Mouse (Mus musculus): ENCODE results near the gene Ets2. TPM values are rescaled to one million over a fixed set of nuclear protein-coding genes. Genes with fewer than 3 reads are reported as not detected.
A peak's percentile ranks its signal among the peaks of the same experiment; 100 is the strongest.

Ets2 gene
- polyA plus RNA-seq, 1 experiment from 2014 or later = 124 TPM

- no peak overlapping the region for H3K4me2 ChIP-seq
- H3K4me1 ChIP-seq (replicated peaks) = peaks cover 10% of the 10 kb centered on the region; the same call in 1 of the 2 replicates
- H3K27me3 ChIP-seq = no peaks in the 10 kb centered on the region
- no peak overlapping the region for H3K27ac ChIP-seq
- no peak for ATAC-seq (ENCODE audit: insufficient number of reproducible peaks, insufficient read depth, low FRiP score, low TSS enrichment, low read depth)
- no peaks in the 10 kb centered on the region for H3K36me3 ChIP-seq
- no peak overlapping the region for H3K4me3 ChIP-seq (replicated peaks)
- H3K9me3 ChIP-seq = no peaks in the 10 kb centered on the region
- H3K9ac ChIP-seq (replicated peaks) = no peak overlapping the region
Measured at GRCm38 (mm10) chr16:95736059-95736458, 34.2 kb downstream of the Ets2 start.

- WGBS = 81% methylated on average over 6 of the region's 6 CpGs
- peaks cover 14% of the 10 kb centered on the region for H3K4me1 ChIP-seq (replicated peaks)
- H3K36me3 ChIP-seq = no peaks in the 10 kb centered on the region
- H3K27me3 ChIP-seq = no peaks in the 10 kb centered on the region
- H3K27ac ChIP-seq = no peak overlapping the region
- ATAC-seq (ENCODE audit: insufficient number of reproducible peaks, insufficient read depth, low FRiP score, low TSS enrichment, low read depth) = no peak
- no peak overlapping the region for H3K4me3 ChIP-seq (replicated peaks)
- H3K4me2 ChIP-seq = no peak overlapping the region
- no peak overlapping the region for H3K9ac ChIP-seq (replicated peaks)
- no peaks in the 10 kb centered on the region for H3K9me3 ChIP-seq
Measured at GRCm38 (mm10) chr16:95736470-95736869, 34.6 kb downstream of the Ets2 start.

DNA sequence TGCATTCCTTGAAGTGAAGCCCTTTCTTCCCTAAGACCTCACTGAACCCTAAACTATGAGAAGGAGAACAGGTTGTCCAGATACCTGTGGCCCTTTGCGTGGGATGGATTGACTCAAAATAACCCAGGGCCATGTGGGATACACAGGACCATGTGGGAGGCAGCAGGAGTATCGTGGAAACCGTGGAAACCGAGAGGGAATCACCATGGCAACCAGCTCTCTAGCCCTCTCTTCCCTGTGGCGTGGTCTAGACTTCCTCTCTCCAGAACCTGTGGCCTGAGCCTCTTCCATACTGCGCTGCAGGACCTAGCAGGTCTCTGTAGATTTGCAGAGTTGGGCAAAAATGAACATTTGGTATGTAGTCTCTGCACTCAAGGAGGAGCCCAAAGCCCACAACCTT, 37.6 kb downstream of the Ets2 start:
- Histone ChIP-seq H3K27me3 (no peaks in the 10 kb centered on the region), H3K36me3 (no peaks in the 10 kb centered on the region)

DNA sequence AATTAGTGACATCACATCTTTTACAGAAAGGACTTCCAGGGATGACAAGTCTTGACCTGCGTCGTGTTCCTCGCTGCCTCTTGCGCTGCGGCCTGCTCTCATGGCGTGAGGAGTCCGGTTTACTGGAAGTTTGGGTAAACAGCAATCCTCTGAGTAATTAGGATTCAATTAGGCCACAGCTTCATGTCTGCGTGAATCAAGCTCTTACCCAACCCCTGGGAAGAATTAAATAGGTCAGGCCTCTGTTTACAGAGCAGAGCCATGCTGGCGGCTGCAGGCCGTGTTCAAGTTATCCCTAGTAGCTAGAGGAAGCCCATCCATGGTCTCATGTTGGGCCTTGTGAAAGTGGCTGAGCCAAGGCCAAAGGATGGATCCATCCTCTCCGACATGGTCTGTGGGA, 39.5 kb downstream of the Ets2 start:
- H3K9ac ChIP-seq (replicated peaks) = no peak overlapping the region
- H3K4me3 ChIP-seq (replicated peaks) = no peak overlapping the region
- H3K27ac ChIP-seq = 0 out of 2 replicates have a peak overlapping the region, but pooled peaks have one; percentile 19
- H3K27me3 ChIP-seq = no peaks in the 10 kb centered on the region
- 67% methylated on average over 11 of the region's 11 CpGs for WGBS
- H3K4me1 ChIP-seq (replicated peaks) = peaks cover 21% of the 10 kb centered on the region
- H3K4me2 ChIP-seq = no peak overlapping the region
- no peaks in the 10 kb centered on the region for H3K9me3 ChIP-seq
- 0 out of 2 replicates have a peak, but pooled peaks have one; percentile 37 for ATAC-seq (ENCODE audit: insufficient number of reproducible peaks, insufficient read depth, low FRiP score, low TSS enrichment, low read depth)
- no peaks in the 10 kb centered on the region for H3K36me3 ChIP-seq

More for the DNA sequence above, 37.6 kb downstream of the Ets2 start:
- Histone ChIP-seq H3K9me3 (no peaks in the 10 kb centered on the region), H3K4me1 (replicated peaks) (peaks cover 17% of the 10 kb centered on the region), H3K9ac (replicated peaks) (no peak overlapping the region), H3K27ac (no peak overlapping the region), H3K4me3 (replicated peaks) (no peak overlapping the region), H3K4me2 (no peak overlapping the region)
- WGBS = 57% methylated on average over 6 of the region's 6 CpGs
- ATAC-seq (ENCODE audit: insufficient number of reproducible peaks, insufficient read depth, low FRiP score, low TSS enrichment, low read depth) = no peak

- WGBS = 76% methylated on average over 10 of the region's 10 CpGs
- H3K36me3 ChIP-seq = no peaks in the 10 kb centered on the region
- no peak overlapping the region for H3K9ac ChIP-seq (replicated peaks)
- peaks cover 21% of the 10 kb centered on the region for H3K4me1 ChIP-seq (replicated peaks)
- H3K27me3 ChIP-seq = no peaks in the 10 kb centered on the region
- no peaks in the 10 kb centered on the region for H3K9me3 ChIP-seq
- ATAC-seq (ENCODE audit: insufficient number of reproducible peaks, insufficient read depth, low FRiP score, low TSS enrichment, low read depth) = no peak
- H3K4me3 ChIP-seq (replicated peaks) = no peak overlapping the region
- H3K4me2 ChIP-seq = no peak overlapping the region
- no peak overlapping the region for H3K27ac ChIP-seq
Measured at GRCm38 (mm10) chr16:95741915-95742739, 40.3 kb downstream of the Ets2 start.

- 36% methylated on average over 6 of the region's 6 CpGs for WGBS
Measured at GRCm38 (mm10) chr16:95742740-95743030, 40.8 kb downstream of the Ets2 start.

GRCm38 (mm10) chr16:95743104-95743503, 41.2 kb downstream of the Ets2 start:
- Histone ChIP-seq H3K4me2 (no peak overlapping the region), H3K9me3 (no peaks in the 10 kb centered on the region), H3K4me1 (replicated peaks) (peaks cover 21% of the 10 kb centered on the region), H3K27ac (no peak overlapping the region), H3K4me3 (replicated peaks) (no peak overlapping the region), H3K36me3 (no peaks in the 10 kb centered on the region), H3K27me3 (no peaks in the 10 kb centered on the region), H3K9ac (replicated peaks) (no peak overlapping the region)
- ATAC-seq (ENCODE audit: insufficient number of reproducible peaks, insufficient read depth, low FRiP score, low TSS enrichment, low read depth) = no peak
- WGBS = 87% methylated on average over 4 of the region's 4 CpGs

More at GRCm38 (mm10) chr16:95742740-95743030, 40.8 kb downstream of the Ets2 start:
- no peak for ATAC-seq (ENCODE audit: insufficient number of reproducible peaks, insufficient read depth, low FRiP score, low TSS enrichment, low read depth)
- H3K27me3 ChIP-seq = no peaks in the 10 kb centered on the region
- H3K9ac ChIP-seq (replicated peaks) = no peak overlapping the region
- no peaks in the 10 kb centered on the region for H3K9me3 ChIP-seq
- no peak overlapping the region for H3K27ac ChIP-seq
- H3K4me3 ChIP-seq (replicated peaks) = no peak overlapping the region
- peaks cover 21% of the 10 kb centered on the region for H3K4me1 ChIP-seq (replicated peaks)
- no peaks in the 10 kb centered on the region for H3K36me3 ChIP-seq
- H3K4me2 ChIP-seq = no peak overlapping the region

DNA sequence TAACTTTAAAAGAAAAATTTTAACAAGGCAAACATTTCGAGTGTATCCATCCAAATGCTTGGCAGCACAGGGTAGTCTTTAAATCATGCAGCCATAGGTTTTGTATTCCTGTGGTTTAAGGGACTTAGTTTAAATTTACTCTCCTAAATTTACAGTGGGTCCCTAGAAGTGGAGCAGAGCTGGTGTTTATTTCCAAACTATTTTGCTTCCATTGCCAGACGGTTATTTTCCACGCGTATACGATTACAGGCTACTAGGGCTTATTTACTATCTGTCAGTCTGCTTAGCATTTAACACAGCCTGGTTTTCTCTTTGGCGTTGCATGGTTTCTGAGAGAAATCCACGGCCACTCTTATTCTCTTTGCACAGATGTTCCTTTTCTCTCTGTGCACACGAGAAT, 42.9 kb downstream of the Ets2 start:
- 64% methylated on average over 8 of the region's 8 CpGs for WGBS
- no peak overlapping the region for H3K4me2 ChIP-seq
- no peak for ATAC-seq (ENCODE audit: insufficient number of reproducible peaks, insufficient read depth, low FRiP score, low TSS enrichment, low read depth)
- H3K9ac ChIP-seq (replicated peaks) = no peak overlapping the region
- H3K4me1 ChIP-seq (replicated peaks) = peaks cover 27% of the 10 kb centered on the region
- H3K27me3 ChIP-seq = no peaks in the 10 kb centered on the region
- H3K36me3 ChIP-seq = no peaks in the 10 kb centered on the region
- no peaks in the 10 kb centered on the region for H3K9me3 ChIP-seq
- no peak overlapping the region for H3K4me3 ChIP-seq (replicated peaks)
- H3K27ac ChIP-seq = no peak overlapping the region

GRCm38 (mm10) chr16:95745685-95746084, 43.8 kb downstream of the Ets2 start:
- H3K9me3 ChIP-seq = no peaks in the 10 kb centered on the region
- whole genome bisulfite sequencing = 76% methylated on average over 3 of the region's 3 CpGs
- ATAC-seq (ENCODE audit: insufficient number of reproducible peaks, insufficient read depth, low FRiP score, low TSS enrichment, low read depth) = no peak
- no peaks in the 10 kb centered on the region for H3K27me3 ChIP-seq
- H3K9ac ChIP-seq (replicated peaks) = no peak overlapping the region
- H3K4me1 ChIP-seq (replicated peaks) = peaks cover 26% of the 10 kb centered on the region
- H3K4me2 ChIP-seq = no peak overlapping the region
- no peak overlapping the region for H3K4me3 ChIP-seq (replicated peaks)
- no peaks in the 10 kb centered on the region for H3K36me3 ChIP-seq
- H3K27ac ChIP-seq = no peak overlapping the region

- H3K4me1 ChIP-seq (replicated peaks) = peaks cover 19% of the 10 kb centered on the region
- no peaks in the 10 kb centered on the region for H3K27me3 ChIP-seq
- no peak overlapping the region for H3K4me2 ChIP-seq
- no peak overlapping the region for H3K4me3 ChIP-seq (replicated peaks)
- H3K9ac ChIP-seq (replicated peaks) = no peak overlapping the region
- H3K36me3 ChIP-seq = no peaks in the 10 kb centered on the region
- H3K27ac ChIP-seq = no peak overlapping the region
- H3K9me3 ChIP-seq = no peaks in the 10 kb centered on the region
- 70% methylated on average over 2 of the region's 2 CpGs for WGBS
- no peak for ATAC-seq (ENCODE audit: insufficient number of reproducible peaks, insufficient read depth, low FRiP score, low TSS enrichment, low read depth)
Measured at GRCm38 (mm10) chr16:95746565-95746964, 44.7 kb downstream of the Ets2 start.

- WGBS = 69% methylated on average over 12 of the region's 12 CpGs
- H3K27me3 ChIP-seq = no peaks in the 10 kb centered on the region
- no peak overlapping the region for H3K4me2 ChIP-seq
- H3K9me3 ChIP-seq = no peaks in the 10 kb centered on the region
- H3K4me1 ChIP-seq (replicated peaks) = peaks cover 25% of the 10 kb centered on the region
- H3K9ac ChIP-seq (replicated peaks) = no peak overlapping the region; the same call in 1 of the 2 replicates
- H3K4me3 ChIP-seq (replicated peaks) = no peak overlapping the region
- no peak for ATAC-seq (ENCODE audit: insufficient number of reproducible peaks, insufficient read depth, low FRiP score, low TSS enrichment, low read depth)
- H3K27ac ChIP-seq = peak overlapping the region; percentile 41; the same call in 1 of the 2 replicates
- no peaks in the 10 kb centered on the region for H3K36me3 ChIP-seq
Measured at GRCm38 (mm10) chr16:95749291-95750103, 47.6 kb downstream of the Ets2 start.
